Mouse (Mus musculus): ENCODE results near the gene C1ra. TPM values are rescaled to one million over a fixed set of nuclear protein-coding genes. Genes with fewer than 3 reads are reported as not detected.
A peak's percentile ranks its signal among the peaks of the same experiment; 100 is the strongest.
"Not testable (repeated sequence)": the region's sequence is repeated elsewhere in the genome, so short reads cannot be mapped to it uniquely, and the experiment has no call there.

C1ra gene
- polyA plus RNA-seq (2016; fragmentation: Nextera tagmentation; extraction: Ambion mirVana): 0.06 and 0.28 TPM in 2 replicates

DNA sequence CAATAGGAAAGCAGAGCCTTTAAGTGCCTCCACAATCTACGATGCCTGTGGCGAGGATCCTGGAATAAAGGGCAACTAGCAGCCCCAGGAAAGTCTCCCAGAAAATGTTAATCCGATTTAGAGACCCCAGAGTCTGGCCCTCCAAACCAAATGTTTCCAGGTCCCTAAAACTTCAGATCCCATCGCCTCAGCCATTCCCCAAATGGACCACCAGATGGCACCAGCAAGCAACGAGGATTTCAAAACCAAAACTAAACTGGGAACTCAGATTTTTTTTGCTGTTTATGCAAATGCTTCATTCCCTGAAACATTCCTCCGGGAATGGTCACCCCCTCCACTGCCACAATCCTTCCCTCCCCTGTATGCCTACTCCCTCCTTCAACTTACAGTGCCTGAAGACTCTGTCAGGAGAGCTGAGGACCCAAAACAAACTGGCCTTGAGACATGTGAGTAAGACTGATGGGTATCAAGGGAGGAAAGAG lies at the start of gene C1ra:
TSS of gene C1ra (plus strand) at position 51 of the 482 bp plus-strand sequence.
- H3K36me3 ChIP-seq: no peaks in the 10 kb centered on the region
- no peak for ATAC-seq (ENCODE audit: low FRiP score, low read depth)
- 14% methylated on average over 6 of the region's 6 CpGs for WGBS
- H3K9ac ChIP-seq: no peak within 1 kb of the TSS
- no peaks in the 10 kb centered on the region for H3K4me1 ChIP-seq
- H3K27ac ChIP-seq: no peak within 1 kb of the TSS
- H3K27me3 ChIP-seq (replicated peaks): no peaks in the 10 kb centered on the region
- no peak within 1 kb of the TSS for H3K4me3 ChIP-seq
- H3K9me3 ChIP-seq: no peaks in the 10 kb centered on the region
- peak within 1 kb of the TSS; percentile 42 for H3K4me2 ChIP-seq (replicated peaks)

DNA sequence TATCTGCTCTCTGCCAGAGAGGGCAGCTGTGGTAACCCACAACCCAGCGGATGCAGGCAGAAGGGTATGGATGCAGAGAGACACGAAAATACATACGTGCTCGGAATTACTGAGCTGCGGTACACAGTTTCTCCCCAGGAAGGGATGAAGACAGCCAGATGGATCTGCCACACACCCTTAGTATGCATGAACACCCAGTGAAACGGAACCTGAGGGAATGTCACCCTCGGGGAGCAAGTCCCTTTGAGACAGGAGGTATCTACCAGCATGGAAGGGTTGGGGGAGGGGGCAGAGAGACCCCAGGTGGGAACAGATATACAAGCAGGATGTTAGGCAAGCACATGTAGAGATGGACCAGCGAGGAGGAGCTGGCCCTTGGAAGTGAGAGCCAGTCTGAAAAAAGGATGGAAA lies 48.3 kb upstream of the C1ra start:
- peaks cover 15% of the 10 kb centered on the region; the same call in 1 of the 2 replicates for H3K4me1 ChIP-seq
- peaks cover 4% of the 10 kb centered on the region; the same call in 1 of the 2 replicates for H3K36me3 ChIP-seq
- H3K27me3 ChIP-seq (replicated peaks): no peaks in the 10 kb centered on the region
- 21% methylated on average over 8 of the region's 8 CpGs for WGBS
- peak overlapping the region; percentile 70 for H3K9ac ChIP-seq
- peak; percentile 35 for ATAC-seq (ENCODE audit: low FRiP score, low read depth)
- peak overlapping the region; percentile 78 for H3K4me2 ChIP-seq (replicated peaks)
- H3K9me3 ChIP-seq: no peaks in the 10 kb centered on the region
- peak overlapping the region; percentile 11; the same call in 1 of the 2 replicates for H3K27ac ChIP-seq
- peak overlapping the region; percentile 51 for H3K4me3 ChIP-seq

DNA sequence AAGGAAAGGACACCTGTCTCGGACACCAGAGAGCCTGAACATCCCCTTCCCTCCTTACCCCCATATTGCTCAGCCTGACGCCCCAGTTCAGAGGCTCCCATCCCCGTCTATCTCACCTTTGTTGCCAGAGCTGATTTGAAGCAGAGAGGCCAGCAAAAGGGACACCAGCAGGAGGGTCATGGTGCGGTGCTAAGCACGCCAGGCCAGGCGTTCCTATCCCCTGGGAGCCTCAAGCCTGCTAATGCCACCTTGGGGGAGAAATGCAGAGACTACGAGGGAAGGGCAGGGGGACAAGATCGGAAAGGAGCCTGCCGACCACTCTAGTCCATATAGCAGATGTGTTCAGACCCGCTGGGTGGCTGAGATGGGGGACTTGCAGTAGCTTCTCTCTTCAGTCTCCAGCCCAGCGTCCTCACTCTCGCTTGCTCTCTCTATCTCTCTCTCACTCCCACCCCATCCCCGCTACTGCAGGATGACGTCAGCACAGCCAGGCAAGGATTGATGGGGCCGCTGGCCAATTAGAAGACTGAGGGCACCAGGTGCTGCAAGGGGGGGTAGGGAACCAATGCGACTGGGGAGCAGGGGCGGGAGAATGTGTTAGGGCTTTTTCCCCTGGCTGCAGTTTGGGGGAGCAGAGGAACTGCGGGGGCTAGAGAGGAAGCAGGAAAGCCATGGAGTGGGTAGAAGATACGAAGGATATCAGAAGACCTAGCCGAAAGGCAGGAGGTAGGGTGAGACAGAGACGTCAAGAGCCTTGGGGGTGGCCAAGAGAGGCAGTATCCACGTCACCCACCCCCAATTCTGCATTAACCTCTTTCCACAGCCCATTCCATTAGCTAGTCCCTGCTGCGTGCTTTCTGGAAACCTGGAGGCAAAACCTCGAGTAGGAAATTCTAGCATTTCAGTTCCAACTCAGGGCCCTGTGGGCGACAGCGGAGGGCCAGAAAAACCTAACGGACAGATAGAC lies 47.6 kb upstream of the C1ra start, which contains the start of gene Clstn3:
TSS of gene Clstn3 (minus strand) at position 490 of the 967 bp plus-strand sequence.
- no peaks in the 10 kb centered on the region for H3K27me3 ChIP-seq (replicated peaks)
- peaks cover 4% of the 10 kb centered on the region; the same call in 1 of the 2 replicates for H3K36me3 ChIP-seq
- peak; percentile 97 for ATAC-seq (ENCODE audit: low FRiP score, low read depth)
- peak within 1 kb of the TSS; percentile 26; the same call in 1 of the 2 replicates for H3K27ac ChIP-seq
- H3K4me1 ChIP-seq: peaks cover 15% of the 10 kb centered on the region; the same call in 1 of the 2 replicates
- peak within 1 kb of the TSS; percentile 51 for H3K4me3 ChIP-seq
- peak within 1 kb of the TSS; percentile 78 for H3K4me2 ChIP-seq (replicated peaks)
- WGBS: 5% methylated on average over 27 of the region's 27 CpGs
- H3K9me3 ChIP-seq: no peaks in the 10 kb centered on the region
- H3K9ac ChIP-seq: peak within 1 kb of the TSS; percentile 70

DNA sequence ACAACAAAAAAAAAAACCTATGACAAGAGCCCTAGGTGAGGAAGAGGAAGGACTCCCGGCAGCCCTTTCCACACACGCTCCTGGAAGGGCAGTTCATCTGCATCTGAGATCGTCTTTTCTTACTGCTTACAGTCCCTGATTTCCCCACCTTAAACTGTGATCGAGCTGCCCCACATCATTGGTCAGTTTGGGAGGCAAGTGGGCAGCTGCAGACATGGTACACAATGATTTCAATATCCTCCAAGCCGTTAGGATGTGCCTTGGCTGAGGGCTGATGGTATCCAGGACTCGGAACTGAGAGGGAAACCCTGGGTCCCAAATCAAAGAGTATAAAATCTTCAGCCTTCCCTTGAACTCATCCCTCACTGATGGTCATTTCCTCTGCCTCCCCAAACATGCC lies 46.9 kb upstream of the C1ra start:
- Histone ChIP-seq H3K4me1 (peaks cover 15% of the 10 kb centered on the region; the same call in 1 of the 2 replicates), H3K9me3 (no peaks in the 10 kb centered on the region), H3K4me3 (no peak overlapping the region), H3K27me3 (replicated peaks) (no peaks in the 10 kb centered on the region), H3K4me2 (replicated peaks) (peak overlapping the region; percentile 78), H3K9ac (0 out of 2 replicates have a peak overlapping the region, but pooled peaks have one; percentile 70), H3K27ac (no peak overlapping the region), H3K36me3 (peaks cover 4% of the 10 kb centered on the region; the same call in 1 of the 2 replicates)
- no peak for ATAC-seq (ENCODE audit: low FRiP score, low read depth)
- WGBS: 42% methylated on average over 6 of the region's 6 CpGs

DNA sequence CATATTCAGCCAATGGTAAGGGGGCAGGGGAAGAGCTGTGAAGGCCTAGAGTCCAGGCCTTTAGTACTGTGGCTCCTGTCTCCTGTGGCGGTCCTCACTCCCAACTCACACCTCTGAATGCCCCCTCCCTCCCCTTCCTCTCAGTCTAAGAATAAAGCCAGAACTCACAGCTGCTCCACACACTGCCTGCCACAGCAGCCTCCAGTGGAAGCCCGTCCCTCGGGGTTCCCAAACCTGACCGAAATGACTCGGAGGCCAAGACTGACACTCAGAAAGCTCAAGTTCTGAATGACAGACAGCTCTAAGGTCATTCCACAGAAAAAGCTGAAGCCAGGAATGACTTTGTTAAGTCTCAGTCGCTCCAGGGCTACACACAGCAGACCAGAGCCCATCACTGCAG lies 46.5 kb upstream of the C1ra start:
- Histone ChIP-seq H3K4me2 (replicated peaks) (0 out of 2 replicates have a peak overlapping the region, but pooled peaks have one; percentile 78), H3K27me3 (replicated peaks) (no peaks in the 10 kb centered on the region), H3K27ac (no peak overlapping the region), H3K9ac (no peak overlapping the region), H3K4me1 (peaks cover 15% of the 10 kb centered on the region; the same call in 1 of the 2 replicates), H3K36me3 (peaks cover 2% of the 10 kb centered on the region; the same call in 1 of the 2 replicates), H3K9me3 (no peaks in the 10 kb centered on the region), H3K4me3 (no peak overlapping the region)
- 77% methylated on average over 6 of the region's 6 CpGs for WGBS
- no peak for ATAC-seq (ENCODE audit: low FRiP score, low read depth)

DNA sequence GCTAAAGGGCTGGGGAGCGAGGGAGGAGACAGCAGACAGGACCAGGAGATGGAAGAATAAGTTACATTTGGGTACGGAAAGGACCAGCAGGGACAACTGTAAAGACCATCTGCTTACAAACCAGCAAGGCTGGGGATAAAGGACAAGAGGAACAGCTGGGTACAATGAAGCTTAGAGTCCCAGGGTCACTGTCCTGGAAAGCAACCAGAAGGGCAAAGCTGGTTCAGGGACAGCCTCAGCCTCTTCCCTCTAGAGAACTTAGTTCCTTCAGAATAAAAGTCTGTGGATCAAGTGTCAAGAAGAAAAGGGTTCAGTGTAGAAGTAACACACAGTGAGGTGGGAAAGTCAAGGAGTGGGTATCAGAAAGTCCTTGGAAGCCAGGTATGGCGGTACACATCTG lies 41.1 kb upstream of the C1ra start:
- Histone ChIP-seq H3K4me3 (no peak overlapping the region), H3K4me2 (replicated peaks) (no peak overlapping the region), H3K9me3 (no peaks in the 10 kb centered on the region), H3K27me3 (replicated peaks) (no peaks in the 10 kb centered on the region), H3K36me3 (no peaks in the 10 kb centered on the region), H3K27ac (no peak overlapping the region), H3K4me1 (no peaks in the 10 kb centered on the region), H3K9ac (no peak overlapping the region)
- WGBS: 89% methylated on average over 3 of the region's 3 CpGs
- no peak for ATAC-seq (ENCODE audit: low FRiP score, low read depth)

DNA sequence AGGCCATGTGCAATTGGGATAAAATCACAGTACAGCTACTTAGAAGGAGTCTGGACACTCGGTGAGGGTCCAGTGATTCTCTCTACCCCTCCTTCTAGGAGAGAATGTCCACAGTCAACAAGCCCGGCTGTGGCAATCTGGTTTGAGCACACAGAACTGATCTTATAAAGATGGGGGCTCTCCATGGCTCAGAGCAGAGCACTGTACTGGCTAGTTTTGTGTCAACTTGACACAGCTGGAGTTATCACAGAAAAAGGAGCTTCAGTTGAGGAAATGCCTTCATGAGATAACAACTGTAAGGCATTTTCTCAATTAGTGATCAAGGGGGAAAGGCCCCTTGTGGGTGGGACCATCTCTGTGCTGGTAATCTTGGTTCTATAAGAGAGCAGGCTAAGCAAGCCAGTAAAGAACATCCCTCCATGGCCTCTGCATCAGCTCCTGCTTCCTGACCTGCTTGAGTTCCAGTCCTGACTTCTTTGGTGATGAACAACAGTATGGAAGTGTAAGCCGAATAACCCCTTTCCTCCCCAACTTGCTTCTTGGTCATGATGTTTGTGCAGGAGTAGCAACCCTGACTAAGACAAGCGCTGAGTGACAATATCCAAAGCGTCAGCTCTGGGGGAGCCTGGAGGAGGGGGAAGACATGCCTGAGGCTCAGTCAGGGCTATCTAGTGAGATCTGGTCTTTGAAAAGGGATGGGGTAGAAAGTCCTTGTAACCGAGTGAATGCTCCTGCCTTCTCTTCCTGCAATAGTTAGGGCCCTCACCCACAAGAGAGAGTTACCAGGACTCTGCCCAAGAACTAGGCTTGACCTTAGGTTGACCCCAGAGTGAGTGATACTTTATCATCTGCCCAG lies 40.2 kb upstream of the C1ra start:
- H3K36me3 ChIP-seq; H3K9me3 ChIP-seq; H3K27ac ChIP-seq; H3K4me3 ChIP-seq; H3K4me2 ChIP-seq (replicated peaks); ATAC-seq (ENCODE audit: low FRiP score, low read depth); H3K4me1 ChIP-seq; H3K27me3 ChIP-seq (replicated peaks); H3K9ac ChIP-seq: not testable (repeated sequence)
- WGBS: 83% methylated on average over 6 of the region's 6 CpGs

DNA sequence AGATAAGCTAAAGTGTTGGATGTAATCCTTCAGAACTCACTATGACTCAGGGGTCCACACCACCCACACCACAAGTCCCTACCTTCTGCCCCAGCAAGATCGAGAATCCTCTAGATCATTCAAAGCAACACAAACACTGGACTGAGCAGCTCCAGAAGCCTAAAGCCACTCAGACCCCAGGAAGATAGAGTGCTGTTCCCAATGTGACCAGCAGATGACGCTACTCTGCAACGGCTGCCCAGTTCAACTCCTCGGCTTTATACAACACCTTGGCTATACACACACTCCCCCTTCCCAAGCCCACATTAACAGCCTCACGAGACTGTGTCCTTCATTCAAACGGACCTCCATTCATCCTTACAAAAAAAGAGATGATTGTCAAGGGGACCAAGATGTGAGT lies 39.4 kb upstream of the C1ra start:
- no peak overlapping the region for H3K27ac ChIP-seq

DNA sequence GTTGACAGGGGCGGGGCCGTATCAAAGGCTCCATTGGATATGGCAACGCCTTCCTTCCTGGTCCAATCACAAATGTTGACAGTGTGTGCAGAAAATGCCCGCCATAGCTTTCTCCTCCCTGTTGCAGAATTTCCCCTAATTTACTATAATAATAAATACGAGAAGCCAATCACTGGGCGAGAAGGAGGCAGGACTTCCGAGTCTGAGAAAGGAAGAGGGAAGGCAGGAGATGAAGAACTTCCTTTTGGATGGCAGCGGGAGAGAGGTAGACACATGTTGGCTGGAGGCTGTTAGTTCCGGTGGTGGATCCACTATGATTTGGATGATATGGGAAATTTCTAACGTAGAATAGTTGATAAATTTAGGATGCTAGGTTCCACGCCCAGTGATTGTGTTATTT lies 37.6 kb upstream of the C1ra start:
- ATAC-seq (ENCODE audit: low FRiP score, low read depth): no peak
- Histone ChIP-seq H3K4me1 (no peaks in the 10 kb centered on the region), H3K9me3 (no peaks in the 10 kb centered on the region), H3K36me3 (no peaks in the 10 kb centered on the region), H3K4me2 (replicated peaks) (no peak overlapping the region), H3K27me3 (replicated peaks) (no peaks in the 10 kb centered on the region), H3K27ac (no peak overlapping the region), H3K9ac (no peak overlapping the region), H3K4me3 (no peak overlapping the region)
- WGBS: 89% methylated on average over 11 of the region's 11 CpGs

More for the DNA sequence above, 39.4 kb upstream of the C1ra start:
- Histone ChIP-seq H3K9me3 (no peaks in the 10 kb centered on the region), H3K4me3 (no peak overlapping the region), H3K27me3 (replicated peaks) (no peaks in the 10 kb centered on the region), H3K4me2 (replicated peaks) (no peak overlapping the region), H3K9ac (no peak overlapping the region), H3K36me3 (no peaks in the 10 kb centered on the region), H3K4me1 (no peaks in the 10 kb centered on the region)
- 32% methylated on average over 6 of the region's 6 CpGs for WGBS
- no peak for ATAC-seq (ENCODE audit: low FRiP score, low read depth)

DNA sequence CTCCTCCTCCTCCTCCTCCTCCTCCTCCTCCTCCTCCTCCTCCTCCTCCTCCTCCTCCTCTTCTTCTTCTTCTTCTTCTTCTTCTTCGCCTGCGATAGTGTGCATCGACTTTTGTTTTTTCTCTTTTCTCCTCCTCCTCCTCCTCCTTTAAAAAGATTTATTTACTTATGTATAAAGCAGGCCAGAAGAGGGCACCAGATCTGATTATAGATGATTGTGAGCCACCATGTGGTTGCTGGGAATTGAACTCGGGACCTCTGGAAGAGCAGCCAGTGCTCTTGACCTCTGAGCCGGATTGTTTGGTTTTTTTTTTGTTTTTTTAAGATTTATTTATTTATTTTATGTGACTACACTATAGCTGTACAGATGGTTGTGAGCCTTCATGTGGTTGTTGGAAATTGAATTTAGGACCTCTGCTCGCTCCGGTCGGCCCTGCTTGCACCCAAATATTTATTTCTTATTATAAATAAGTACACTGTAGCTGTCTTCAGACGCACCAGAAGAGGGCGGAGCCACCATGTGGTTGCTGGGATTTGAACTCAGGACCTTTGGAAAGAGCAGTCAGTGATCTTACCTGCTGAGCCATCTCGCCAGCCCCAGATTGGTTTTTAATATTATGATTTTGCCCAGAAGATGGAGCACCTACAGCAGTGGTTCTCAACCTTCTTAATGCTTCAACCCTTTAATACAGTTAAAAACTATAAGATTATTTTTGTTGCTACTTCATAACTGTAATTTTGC lies 36.7 kb upstream of the C1ra start:
- H3K4me3 ChIP-seq; ATAC-seq (ENCODE audit: low FRiP score, low read depth); H3K36me3 ChIP-seq; H3K4me2 ChIP-seq (replicated peaks); H3K4me1 ChIP-seq; H3K27me3 ChIP-seq (replicated peaks); H3K9me3 ChIP-seq; H3K27ac ChIP-seq; H3K9ac ChIP-seq: not testable (repeated sequence)
- WGBS: 90% methylated on average over 8 of the region's 11 CpGs

DNA sequence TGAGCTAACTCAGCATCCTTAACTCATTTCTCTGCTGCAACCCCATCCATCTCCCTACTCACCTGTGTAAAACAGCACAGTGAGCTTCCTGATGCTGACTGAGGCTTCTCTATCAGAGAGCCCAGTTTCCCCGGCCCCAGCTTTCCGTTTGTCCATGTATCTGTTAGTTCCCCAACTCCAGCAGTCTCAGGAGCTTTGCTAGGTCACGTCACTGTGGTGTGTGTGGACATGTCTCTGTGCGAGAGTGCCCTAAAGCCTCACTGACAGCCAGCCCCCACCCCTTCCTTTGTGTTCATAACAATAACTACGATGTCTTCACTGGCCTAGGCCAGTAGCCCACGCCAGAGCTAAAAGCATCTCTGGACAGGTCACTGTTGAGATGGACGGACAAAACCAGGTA lies 36.0 kb upstream of the C1ra start:
- WGBS: 75% methylated on average over 7 of the region's 7 CpGs

More for the DNA sequence above, 36.0 kb upstream of the C1ra start:
- Histone ChIP-seq H3K27ac (no peak overlapping the region), H3K36me3 (no peaks in the 10 kb centered on the region), H3K27me3 (replicated peaks) (no peaks in the 10 kb centered on the region), H3K4me3 (no peak overlapping the region), H3K4me2 (replicated peaks) (no peak overlapping the region), H3K4me1 (no peaks in the 10 kb centered on the region), H3K9me3 (no peaks in the 10 kb centered on the region), H3K9ac (no peak overlapping the region)
- no peak for ATAC-seq (ENCODE audit: low FRiP score, low read depth)

Data from neural tube, embryonic 12.5 days (tissue).